Mouse (Mus musculus) forebrain, postnatal 0 days (tissue): ENCODE results near the gene Spry2. TPM values are rescaled to one million over a fixed set of nuclear protein-coding genes. Genes with fewer than 3 reads are reported as not detected.
A peak's percentile ranks its signal among the peaks of the same experiment; 100 is the strongest.

Source experiments
- ATAC-seq: fragments of 200-750 bp; cut with Nextera tagmentation; 2 replicates; pipeline ENCODE4 v1.8.0; 2017; ENCODE audit warnings: mild to moderate bottlenecking, moderate library complexity
- DNase-seq: peaks from one replicate; pipeline ENCODE4 v3.0.0-alpha.2; 2015
- H3K27ac ChIP-seq: fragments of 300-500 bp; sonication (generic); 2 replicates; pipeline ENCODE4 v1.5.1; 2014; ENCODE audit warnings: low read depth, mild to moderate bottlenecking, antibody characterized with exemption, low read length, moderate library complexity, mixed read lengths
- H3K27me3 ChIP-seq: fragments of 300-500 bp; sonication (generic); 2 replicates; pipeline ENCODE4 v1.6.1; 2014; ENCODE audit warnings: mild to moderate bottlenecking, low read length, mixed read lengths; ENCODE audit not compliant: insufficient read depth
- H3K36me3 ChIP-seq: fragments of 300-500 bp; sonication (generic); 2 replicates; pipeline ENCODE4 v1.6.1; 2014; ENCODE audit warnings: mild to moderate bottlenecking, moderate library complexity; ENCODE audit not compliant: insufficient read depth
- H3K4me1 ChIP-seq: fragments of 300-500 bp; sonication (generic); 2 replicates; pipeline ENCODE4 v1.6.1; 2014; ENCODE audit warnings: antibody characterized with exemption; ENCODE audit not compliant: insufficient read depth
- H3K4me2 ChIP-seq: fragments of 300-500 bp; sonication (generic); 2 replicates; pipeline ENCODE4 v1.6.1; 2014; ENCODE audit warnings: low read depth, mild to moderate bottlenecking, moderate library complexity
- H3K4me3 ChIP-seq: fragments of 300-500 bp; sonication (generic); 2 replicates; pipeline ENCODE4 v1.5.1; 2014; ENCODE audit warnings: low read depth, low read length, mixed read lengths
- H3K9ac ChIP-seq: fragments of 300-500 bp; sonication (generic); 2 replicates; pipeline ENCODE4 v1.6.1; 2014; ENCODE audit warnings: mild to moderate bottlenecking
- H3K9me3 ChIP-seq: fragments of 300-500 bp; sonication (generic); 2 replicates; pipeline ENCODE4 v1.6.1; 2016; ENCODE audit warnings: low read length
- CTCF ChIP-seq: sonication (generic); IDR thresholded peaks from 2 replicates; pipeline ENCODE4 v1.5.1; 2016; ENCODE audit warnings: antibody characterized with exemption, control low read depth, low read depth
- WGBS: fragments of 180-500 bp; shearing (Covaris S2); extraction: QIAGEN DNeasy Blood & Tissue Kit; methylation state at CpG from one replicate; pipeline ENCODE4 v1.1.7; 2014; 5-methylcytosine and 5-hydroxymethylcytosine counted together
- polyA plus RNA-seq: library from polyadenylated mRNA; unstranded; fragments of >200 nt; fragmentation: Nextera tagmentation; extraction: Ambion mirVana; gene quantifications from 2 replicates; pipeline ENCODE4 v1.2.1, GENCODE M21; 2015
- total RNA-seq: library from RNA; depleted of rRNA; stranded (reverse); fragments of >200 nt; gene quantifications from 2 replicates; pipeline ENCODE4 v1.2.3, GENCODE M21; 2014

Spry2 gene
- total and polyA plus RNA-seq, 2 experiments from 2014 or later, result 26.3 to 56.7 TPM

DNA sequence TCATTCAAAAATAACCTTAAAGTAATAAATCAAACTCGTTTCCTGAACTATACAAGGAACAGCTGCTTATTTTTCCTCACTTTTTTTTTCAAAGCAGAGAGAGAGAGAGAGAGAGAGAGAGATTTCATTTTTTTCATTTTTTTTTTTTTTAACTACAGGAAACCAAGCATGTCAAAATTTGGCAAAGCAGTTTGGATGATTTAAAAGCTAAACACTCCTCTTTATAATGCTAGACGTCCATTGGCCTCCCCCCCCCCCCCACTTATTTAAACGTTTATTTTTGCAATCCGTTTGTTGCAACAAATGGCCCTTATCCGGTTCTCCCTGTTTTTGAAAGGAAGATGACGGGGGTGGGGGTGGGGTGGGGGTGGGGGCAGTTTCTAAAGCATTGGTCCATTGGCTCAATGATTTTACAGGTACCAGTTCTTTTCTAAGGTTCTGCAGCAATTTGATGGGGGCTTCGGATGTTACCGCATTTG lies 24.6 kb upstream of the Spry2 start:
- H3K9me3 ChIP-seq, result no peaks in the 10 kb centered on the region
- no peaks in the 10 kb centered on the region for H3K36me3 ChIP-seq
- no peaks in the 10 kb centered on the region for H3K4me1 ChIP-seq

GRCm38 (mm10) chr14:105920395-105921216 lies 24.0 kb upstream of the Spry2 start:
- 6% methylated on average over 23 of the region's 23 CpGs for WGBS
- Histone ChIP-seq H3K36me3 (no peaks in the 10 kb centered on the region), H3K4me3 (0 out of 2 replicates have a peak overlapping the region, but pooled peaks have one; percentile 5), H3K27me3 (no peaks in the 10 kb centered on the region), H3K4me2 (peak overlapping the region; percentile 35), H3K4me1 (no peaks in the 10 kb centered on the region), H3K9me3 (no peaks in the 10 kb centered on the region), H3K27ac (no peak overlapping the region), H3K9ac (no peak overlapping the region)
- TF ChIP-seq CTCF, result no peak
- DNase-seq (no peak), ATAC-seq (no peak)

More for the DNA sequence above, 24.6 kb upstream of the Spry2 start:
- 0 out of 2 replicates have a peak overlapping the region, but pooled peaks have one; percentile 1 for H3K4me3 ChIP-seq
- H3K27ac ChIP-seq, result no peak overlapping the region
- H3K4me2 ChIP-seq, result peak overlapping the region; percentile 35
- DNase-seq, result no peak
- no peak for TF ChIP-seq CTCF
- no peaks in the 10 kb centered on the region for H3K27me3 ChIP-seq
- no peak for ATAC-seq
- no peak overlapping the region for H3K9ac ChIP-seq
- WGBS, result 15% methylated on average over 8 of the region's 8 CpGs

GRCm38 (mm10) chr14:105907216-105907615 lies 10.6 kb upstream of the Spry2 start:
- Histone ChIP-seq H3K9ac (no peak overlapping the region), H3K9me3 (no peaks in the 10 kb centered on the region), H3K4me3 (no peak overlapping the region), H3K4me1 (no peaks in the 10 kb centered on the region), H3K27me3 (no peaks in the 10 kb centered on the region), H3K27ac (no peak overlapping the region), H3K4me2 (no peak overlapping the region), H3K36me3 (no peaks in the 10 kb centered on the region)
- TF ChIP-seq CTCF, result no peak
- WGBS, result 62% methylated on average over 6 of the region's 6 CpGs
- DNase-seq (no peak), ATAC-seq (no peak)

DNA sequence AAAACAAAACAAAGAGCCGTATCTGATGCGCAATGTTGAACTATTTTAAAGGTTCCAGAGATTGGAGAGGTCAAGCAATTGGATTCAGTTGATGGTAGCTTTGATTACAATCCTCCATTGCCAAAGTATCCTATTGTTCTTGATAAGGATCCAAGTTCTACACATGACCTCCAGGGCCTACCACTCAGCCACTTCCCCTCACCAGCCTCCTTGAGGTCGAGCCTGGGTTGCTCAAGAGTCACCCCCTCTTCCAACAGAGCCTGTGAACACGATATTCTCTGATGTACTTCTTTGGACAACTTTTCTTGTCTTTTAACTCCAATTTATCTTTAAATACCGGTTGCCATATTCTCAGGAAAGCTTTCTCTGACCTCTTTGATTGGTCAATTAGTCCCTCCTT lies 9.3 kb upstream of the Spry2 start:
- Histone ChIP-seq H3K27ac (no peak overlapping the region), H3K9me3 (no peaks in the 10 kb centered on the region), H3K27me3 (no peaks in the 10 kb centered on the region), H3K4me1 (no peaks in the 10 kb centered on the region), H3K36me3 (no peaks in the 10 kb centered on the region), H3K4me3 (no peak overlapping the region), H3K4me2 (no peak overlapping the region), H3K9ac (no peak overlapping the region)
- ATAC-seq (no peak), DNase-seq (no peak)
- TF ChIP-seq CTCF, result no peak
- WGBS, result 84% methylated on average over 5 of the region's 5 CpGs

GRCm38 (mm10) chr14:105905509-105905908 lies 8.9 kb upstream of the Spry2 start:
- no peaks in the 10 kb centered on the region for H3K4me1 ChIP-seq
- WGBS, result 98% methylated on average over 4 of the region's 4 CpGs
- no peak for TF ChIP-seq CTCF

DNA sequence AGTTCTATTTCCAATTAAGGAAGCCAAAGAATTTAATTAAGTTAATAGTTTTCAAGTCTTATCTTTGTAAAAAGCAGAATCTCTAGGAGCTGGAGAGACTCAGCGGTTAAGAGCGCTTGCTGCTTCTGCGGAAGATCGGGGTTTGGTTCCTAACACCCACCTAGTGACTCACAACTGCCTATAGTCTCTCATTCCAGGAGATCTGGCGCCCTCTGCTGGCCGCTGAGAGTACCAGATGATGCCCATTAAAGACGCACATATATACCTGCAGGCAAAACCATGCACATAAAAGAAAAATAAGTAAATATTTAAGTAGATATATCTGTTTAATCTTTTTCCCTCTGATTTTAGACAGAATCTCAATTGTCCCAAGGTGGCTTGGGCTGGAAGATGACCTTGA lies 6.2 kb upstream of the Spry2 start:
- Histone ChIP-seq H3K4me3 (no peak overlapping the region), H3K27ac (no peak overlapping the region), H3K4me1 (0 out of 2 replicates have a peak, but pooled peaks cover 3% of the 10 kb centered on the region), H3K9ac (no peak overlapping the region), H3K36me3 (no peaks in the 10 kb centered on the region), H3K9me3 (no peaks in the 10 kb centered on the region), H3K27me3 (no peaks in the 10 kb centered on the region), H3K4me2 (no peak overlapping the region)
- ATAC-seq (no peak), DNase-seq (no peak)
- 83% methylated on average over 7 of the region's 7 CpGs for WGBS
- TF ChIP-seq CTCF, result peak; percentile 43; the same call in 1 of the 2 replicates

More at GRCm38 (mm10) chr14:105905509-105905908, 8.9 kb upstream of the Spry2 start:
- H3K27me3 ChIP-seq, result no peaks in the 10 kb centered on the region
- no peak for ATAC-seq
- no peaks in the 10 kb centered on the region for H3K36me3 ChIP-seq
- H3K4me2 ChIP-seq, result no peak overlapping the region
- DNase-seq, result no peak
- no peak overlapping the region for H3K4me3 ChIP-seq
- no peak overlapping the region for H3K9ac ChIP-seq
- H3K9me3 ChIP-seq, result no peaks in the 10 kb centered on the region
- H3K27ac ChIP-seq, result no peak overlapping the region

DNA sequence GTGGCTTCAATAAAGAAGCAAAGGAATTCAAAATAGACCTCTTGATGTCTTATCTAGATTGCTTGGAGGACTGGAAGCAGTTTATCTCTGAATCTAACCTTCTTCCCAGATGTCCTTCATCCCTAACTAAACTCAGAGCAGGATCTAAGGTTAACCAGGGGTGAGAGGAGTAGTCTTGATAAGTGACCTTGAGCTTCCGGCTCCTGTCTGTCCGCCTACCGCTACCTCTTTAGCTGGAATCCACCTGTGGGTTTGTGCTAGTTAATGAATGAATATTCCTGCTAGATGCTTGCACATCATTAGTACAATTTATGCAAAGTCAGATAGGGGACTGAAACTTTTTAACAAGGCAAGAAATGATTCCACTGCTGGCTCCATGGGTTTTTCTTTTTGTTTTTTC lies 4.2 kb upstream of the Spry2 start:
- 98% methylated on average over 3 of the region's 3 CpGs for WGBS
- no peak overlapping the region for H3K4me2 ChIP-seq
- no peak for ATAC-seq
- no peaks in the 10 kb centered on the region for H3K36me3 ChIP-seq
- TF ChIP-seq CTCF, result no peak
- no peak for DNase-seq
- no peak overlapping the region for H3K4me3 ChIP-seq
- 0 out of 2 replicates have a peak, but pooled peaks cover 3% of the 10 kb centered on the region for H3K4me1 ChIP-seq
- H3K27ac ChIP-seq, result no peak overlapping the region
- H3K9ac ChIP-seq, result no peak overlapping the region
- H3K27me3 ChIP-seq, result no peaks in the 10 kb centered on the region
- no peaks in the 10 kb centered on the region for H3K9me3 ChIP-seq
